Mouse (Mus musculus): ENCODE measurements at regions not wholly inside any gene's neighbourhood (a gene's known extent, or its start where the extent isn't known, plus 50 kb on each side); places are given as distances from the start of the nearest gene placed in this dataset.

- TF ChIP-seq USF2 (conservative IDR thresholded peaks at IDR 0.05; ENCODE audit: low read depth, low read length) (no peak), POLR2A (IDR thresholded peaks at IDR 0.05; ENCODE audit: low read depth, low read length) (no peak), MAZ (IDR thresholded peaks at IDR 0.05; ENCODE audit: low read depth, low read length) (no peak), MAX (IDR thresholded peaks at IDR 0.05; ENCODE audit: low read length) (no peak), CTCF (conservative IDR thresholded peaks at IDR 0.05 in 1 of 2, IDR thresholded peaks at IDR 0.05 in 1 of 2; ENCODE audit: low read depth in 2 of 2, low read length in 2 of 2) (no peak), CHD1 (IDR thresholded peaks at IDR 0.05; ENCODE audit: low read depth, low read length) (no peak), MXI1 (IDR thresholded peaks at IDR 0.05; ENCODE audit: low read depth, low read length) (no peak), RAD21 (IDR thresholded peaks at IDR 0.05; ENCODE audit: low read depth, low read length) (no peak), KAT2A (IDR thresholded peaks at IDR 0.05; ENCODE audit: insufficient replicate concordance, low read length) (no peak), EP300 (IDR thresholded peaks at IDR 0.05; ENCODE audit: low read length) (no peak)
Measured at GRCm38 (mm10) chr13:57303805-57304204, 408.0 kb upstream of the Trpc7 start.

Data from CH12.LX (cell line).